Mouse (Mus musculus): ENCODE measurements around the gene Chn2. TPM values are rescaled to one million over a fixed set of nuclear protein-coding genes. Genes with fewer than 3 reads are reported as not detected.

The Chn2 gene
- total RNA-seq, 2 experiments from 2014 or later = 10.7 to 11.1 TPM

DNA sequence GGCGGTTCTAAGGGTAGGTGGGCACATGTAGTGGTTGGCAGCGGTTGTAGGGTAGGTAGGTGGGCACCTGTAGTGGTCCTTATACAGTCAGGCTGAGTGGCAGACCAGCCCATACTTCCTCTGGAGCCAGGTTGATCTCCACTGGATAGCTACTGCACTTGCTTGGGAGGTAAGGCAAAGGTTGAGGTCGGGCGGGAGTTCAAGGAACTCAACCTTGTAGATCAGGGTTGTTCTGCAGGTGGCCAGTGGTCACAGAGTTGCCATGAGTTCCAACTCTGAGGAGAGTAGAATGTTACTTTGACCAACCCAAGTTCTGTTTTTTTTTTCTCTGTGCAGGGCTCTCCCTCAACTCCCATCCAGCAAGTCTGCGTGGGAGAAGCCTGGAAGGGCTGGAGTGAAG, 289.4 kb downstream of the Chn2 start:
- no peak for DNase-seq (ENCODE audit: low spot score in 2 of 2)

DNA sequence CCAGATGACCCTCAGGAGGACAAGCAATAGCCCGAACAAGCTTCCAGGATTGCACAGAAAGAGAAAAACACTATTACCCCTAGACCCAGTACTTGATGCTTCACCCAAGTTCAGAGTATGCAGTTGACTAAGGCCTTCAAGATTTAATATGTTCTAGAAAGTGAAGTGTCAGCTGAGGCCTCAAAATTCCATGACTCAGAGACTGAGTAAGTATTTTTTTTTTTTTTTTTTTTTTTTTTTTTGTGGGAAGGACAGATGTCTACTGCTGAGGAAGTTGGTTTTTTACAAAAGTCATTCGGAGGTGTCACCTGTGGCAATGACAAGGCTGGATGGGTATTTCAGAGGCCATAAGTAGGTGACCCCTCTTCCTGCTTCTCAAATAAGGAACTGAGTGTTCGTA, 290.2 kb downstream of the Chn2 start:
- DNase-seq (ENCODE audit: low spot score in 2 of 2) = no peak

DNA sequence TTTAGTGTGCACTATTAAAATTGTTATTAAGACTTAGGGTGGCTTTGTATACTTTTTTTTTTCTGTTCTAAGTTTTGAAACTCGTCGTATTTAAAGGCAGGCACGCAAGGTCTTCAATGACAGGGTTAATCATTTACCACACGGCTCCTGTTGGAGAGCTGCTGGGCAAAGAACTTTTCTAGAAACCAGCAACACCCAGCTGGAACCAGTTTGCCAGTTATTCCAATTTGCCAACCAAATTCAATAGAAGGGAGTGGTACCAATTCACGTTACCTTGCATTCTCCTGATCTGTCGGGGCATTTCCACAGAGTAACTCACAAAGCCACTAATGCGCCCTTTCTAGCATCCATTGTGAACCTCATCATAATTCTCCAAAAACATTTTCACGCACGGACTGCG, 290.8 kb downstream of the Chn2 start:
- DNase-seq (ENCODE audit: low spot score in 2 of 2) = no peak

DNA sequence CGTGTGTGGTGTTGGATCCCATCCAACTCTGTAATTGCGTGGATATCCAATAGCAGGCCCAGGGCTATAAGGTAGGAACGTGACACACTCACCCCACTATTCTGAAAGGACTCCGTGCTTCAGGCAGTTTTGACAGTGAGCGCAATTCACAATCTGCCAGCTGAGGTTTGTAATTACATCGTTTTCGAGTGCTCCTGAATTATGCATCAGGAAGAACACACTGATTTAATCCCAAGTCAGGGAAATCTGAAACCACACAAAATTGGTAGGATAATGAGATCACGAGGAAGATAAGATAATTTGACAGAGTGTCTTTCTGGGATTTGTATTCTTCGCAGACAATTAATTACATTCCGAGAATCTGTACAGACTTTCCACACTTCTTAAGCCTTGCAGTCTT, 292.4 kb downstream of the Chn2 start:
- DNase-seq (ENCODE audit: low spot score in 2 of 2) = no peak

DNA sequence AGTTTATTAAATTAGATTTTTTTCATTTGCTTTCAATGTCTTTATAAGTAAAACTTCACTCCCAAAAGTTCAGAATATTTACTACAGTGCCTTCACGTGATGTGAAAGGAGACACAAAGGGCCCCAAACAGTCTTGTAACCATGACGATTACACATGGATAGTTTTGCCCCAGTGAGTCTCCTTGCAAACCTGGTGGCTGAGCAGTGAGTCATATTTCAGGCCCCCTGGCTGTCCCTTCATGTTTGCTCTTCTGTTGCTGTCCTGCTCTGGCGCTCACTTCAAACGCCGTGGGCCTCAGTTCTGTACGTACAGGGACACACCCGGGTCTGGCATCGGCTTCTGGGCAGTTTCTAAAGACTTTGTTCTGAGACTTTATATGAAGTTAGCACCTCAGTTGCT, 292.8 kb downstream of the Chn2 start:
- no peak for DNase-seq (ENCODE audit: low spot score in 2 of 2)

DNA sequence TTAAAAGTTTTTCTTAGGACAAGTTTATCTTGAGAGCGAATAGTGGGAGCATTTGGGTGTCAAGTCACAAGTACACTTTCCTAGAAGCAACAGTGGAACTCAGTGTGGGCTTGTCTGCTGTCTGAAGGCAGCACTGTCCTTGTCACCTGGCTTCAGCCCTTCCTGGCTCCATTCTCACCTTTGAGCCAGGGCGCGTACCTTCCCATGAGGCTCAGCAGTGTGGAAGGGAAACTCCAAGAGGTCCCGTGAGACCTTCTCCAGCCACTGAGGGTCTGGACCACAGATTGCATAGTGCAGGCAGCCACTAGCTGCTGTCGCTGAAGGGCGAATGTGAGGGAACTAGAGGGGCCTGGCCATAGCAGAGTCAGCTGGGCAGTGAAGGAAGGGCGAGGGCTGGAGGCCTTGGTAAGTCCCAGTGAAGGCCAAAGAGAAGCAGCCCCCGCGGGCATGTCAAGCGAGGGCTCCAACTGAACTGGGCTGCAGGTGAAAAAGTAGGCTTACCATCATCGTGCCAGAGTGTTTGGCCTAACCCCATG, 293.8 kb downstream of the Chn2 start:
- no peak for DNase-seq (ENCODE audit: low spot score in 2 of 2)

DNA sequence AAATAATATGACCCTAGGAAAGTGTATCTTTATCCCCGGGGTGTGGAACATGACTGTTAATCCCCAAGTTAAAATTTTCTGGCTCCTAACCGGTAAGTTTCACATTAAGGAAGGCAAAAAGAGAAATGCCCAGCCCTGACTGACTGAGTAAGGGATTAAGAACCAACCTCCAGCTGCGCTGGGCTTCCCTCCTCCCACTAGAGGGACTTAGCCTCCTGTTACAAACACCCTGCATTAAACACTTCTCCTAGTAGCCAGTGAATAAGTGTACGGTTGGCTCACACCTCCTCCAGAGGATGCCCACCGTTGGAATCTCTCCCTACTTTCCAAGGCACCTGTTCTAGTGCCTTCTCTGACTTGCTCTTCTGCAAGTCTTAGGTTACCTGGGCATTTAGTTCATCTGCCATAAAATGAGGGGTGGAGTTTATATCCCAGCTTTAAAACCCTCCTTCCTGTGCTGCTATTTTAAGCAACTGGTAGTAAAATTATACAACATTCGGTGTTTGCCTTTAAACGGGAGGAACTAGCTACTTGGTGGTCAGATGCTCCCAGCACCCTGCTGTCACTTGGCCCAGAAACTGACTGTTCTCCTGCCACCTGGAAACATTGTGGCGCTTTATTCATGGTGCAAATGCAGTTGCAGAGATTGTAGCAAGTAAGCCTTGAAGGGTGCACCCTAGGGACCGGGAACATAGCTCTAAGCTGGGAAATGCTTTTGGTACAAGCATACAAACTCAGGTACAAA, 294.5 kb downstream of the Chn2 start:
- no peak for DNase-seq (ENCODE audit: low spot score in 2 of 2)

DNA sequence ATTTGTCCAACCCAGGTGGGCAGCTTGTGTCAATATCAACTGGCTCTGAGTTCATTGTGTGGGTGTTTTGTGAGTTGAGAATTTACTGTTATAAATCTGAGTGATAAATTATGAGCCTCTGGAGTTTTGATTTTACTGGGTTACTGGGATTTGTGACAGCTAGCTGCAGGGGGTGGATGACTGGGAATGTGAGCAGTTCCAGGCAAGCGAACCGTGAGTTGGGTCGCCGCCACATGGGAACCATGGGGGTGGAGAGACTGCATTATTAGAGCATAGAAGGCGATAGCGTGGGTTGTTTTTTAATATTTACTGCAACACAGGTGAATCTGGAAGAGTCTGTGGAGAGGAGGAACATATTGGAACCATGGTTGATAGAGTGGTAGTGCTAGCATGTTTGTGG, 298.0 kb downstream of the Chn2 start:
- DNase-seq (ENCODE audit: low spot score in 2 of 2) = no peak

DNA sequence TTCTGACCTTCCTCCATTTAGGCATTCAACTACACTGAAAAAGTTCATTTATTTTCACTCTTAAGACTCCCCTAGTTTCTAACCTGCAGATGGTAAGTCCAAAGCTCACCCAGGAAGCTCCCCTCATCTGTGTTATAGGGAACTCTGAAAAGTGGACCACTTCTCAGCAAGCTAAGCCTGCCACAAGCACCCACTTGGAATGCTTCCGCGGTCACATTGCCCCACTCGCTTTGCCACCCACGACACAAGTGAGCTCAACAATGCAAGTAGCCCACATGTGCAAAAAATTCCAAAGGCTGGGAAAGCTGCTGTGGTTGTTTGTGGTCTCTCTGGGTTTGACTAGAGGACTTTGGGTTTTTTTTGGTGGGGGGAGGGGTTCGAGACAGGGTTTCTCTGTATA, 301.8 kb downstream of the Chn2 start:
- no peak for DNase-seq (ENCODE audit: low spot score in 2 of 2)

DNA sequence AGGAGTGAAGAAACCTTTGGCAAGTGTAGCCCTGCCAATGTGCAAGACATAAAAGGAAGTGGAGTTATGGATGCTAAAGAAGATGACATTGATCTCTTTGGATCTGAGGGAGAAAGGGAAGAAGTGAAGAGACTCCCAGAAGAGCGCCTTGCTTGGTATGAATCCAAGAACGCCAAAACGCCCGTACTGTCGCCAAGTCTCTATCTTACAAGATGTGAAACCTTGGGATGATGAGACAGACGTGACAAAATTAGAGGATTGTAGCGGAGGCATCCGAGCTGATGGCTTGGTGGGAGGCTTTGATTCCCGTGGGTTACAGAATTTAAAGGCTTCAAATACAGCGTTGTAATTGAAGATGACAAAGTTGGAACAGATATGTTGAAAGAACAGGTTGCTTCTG, 302.9 kb downstream of the Chn2 start:
- DNase-seq (ENCODE audit: low spot score in 2 of 2) = no peak

Other genes with a start within 250 kb of the Chn2 start
- gene Tril, start 218.7 kb upstream of the Chn2 start, total RNA-seq (2021) = 10 to 100 TPM; 32.3 to 45.3 TPM
- gene Cpvl, start 60.9 kb upstream of the Chn2 start, total RNA-seq (2021) = under 1 TPM; 0.25 to 0.34 TPM